Mouse (Mus musculus): ENCODE results near the gene Wnt10a. TPM values are rescaled to one million over a fixed set of nuclear protein-coding genes. Genes with fewer than 3 reads are reported as not detected.
"Not testable (repeated sequence)": the region's sequence is repeated elsewhere in the genome, so short reads cannot be mapped to it uniquely, and the experiment has no call there.

Gene Wnt10a
- polyA plus RNA-seq, 1 experiment from 2014 or later: 2.3 TPM

- peak; percentile 55 for ATAC-seq (ENCODE audit: low FRiP score)
- H3K9ac ChIP-seq: 0 out of 2 replicates have a peak overlapping the region, but pooled peaks have one; percentile 43
- peaks cover 55% of the 10 kb centered on the region for H3K4me1 ChIP-seq
- WGBS: 0% methylated on average over 36 of the region's 38 CpGs
- no peaks in the 10 kb centered on the region for H3K36me3 ChIP-seq
- H3K9me3 ChIP-seq (replicated peaks): no peaks in the 10 kb centered on the region
- H3K4me2 ChIP-seq (replicated peaks): peak overlapping the region; percentile 52
- peak overlapping the region; percentile 73 for H3K27ac ChIP-seq
- H3K4me3 ChIP-seq: peak overlapping the region; percentile 26
- H3K27me3 ChIP-seq: peaks cover 78% of the 10 kb centered on the region
Observed at GRCm38 (mm10) chr1:74806360-74807311, 15.3 kb downstream of the Wnt10a start.

DNA sequence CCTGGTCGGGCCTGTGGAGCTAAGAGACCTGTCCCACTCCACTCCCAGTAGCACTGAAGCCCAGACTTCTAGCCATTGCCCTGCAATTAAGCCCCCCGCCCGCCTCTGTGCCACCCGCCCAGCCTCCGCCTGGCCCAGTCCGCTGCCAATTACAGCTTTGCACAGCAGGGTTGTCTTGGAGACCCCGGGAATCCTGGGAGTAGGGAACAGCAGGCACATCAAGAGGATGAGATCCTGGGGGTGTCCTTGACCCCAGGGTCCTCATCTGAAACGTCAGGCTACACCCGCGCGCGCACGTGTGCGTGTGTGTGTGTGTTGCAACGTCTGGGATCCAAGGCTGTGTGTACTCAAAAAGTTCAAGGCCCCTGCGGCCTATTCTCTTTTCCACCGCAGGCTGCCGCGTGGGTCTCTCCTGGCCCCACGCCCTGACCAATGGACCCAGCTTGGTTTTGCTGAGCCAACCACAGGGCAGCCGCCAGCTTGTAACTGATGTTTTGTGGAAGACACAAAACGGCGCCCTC lies 16.3 kb downstream of the Wnt10a start:
- 0 out of 2 replicates have a peak overlapping the region, but pooled peaks have one; percentile 2 for H3K4me3 ChIP-seq
- H3K9ac ChIP-seq: no peak overlapping the region

GRCm38 (mm10) chr1:74808078-74808477 lies 16.8 kb downstream of the Wnt10a start:
- Histone ChIP-seq H3K9ac (0 out of 2 replicates have a peak overlapping the region, but pooled peaks have one; percentile 28), H3K9me3 (replicated peaks) (no peaks in the 10 kb centered on the region), H3K4me2 (replicated peaks) (peak overlapping the region; percentile 52), H3K27ac (0 out of 2 replicates have a peak overlapping the region, but pooled peaks have one; percentile 13), H3K4me3 (0 out of 2 replicates have a peak overlapping the region, but pooled peaks have one; percentile 2), H3K27me3 (peaks cover 64% of the 10 kb centered on the region), H3K36me3 (no peaks in the 10 kb centered on the region), H3K4me1 (peaks cover 49% of the 10 kb centered on the region)
- WGBS: under 1% methylated on average over 16 of the region's 16 CpGs
- peak; percentile 72 for ATAC-seq (ENCODE audit: low FRiP score)

More for the DNA sequence above, 16.3 kb downstream of the Wnt10a start:
- WGBS: 2% methylated on average over 23 of the region's 23 CpGs
- Histone ChIP-seq H3K9me3 (replicated peaks) (no peaks in the 10 kb centered on the region), H3K36me3 (no peaks in the 10 kb centered on the region), H3K4me2 (replicated peaks) (peak overlapping the region; percentile 52), H3K27ac (0 out of 2 replicates have a peak overlapping the region, but pooled peaks have one; percentile 13), H3K4me1 (peaks cover 54% of the 10 kb centered on the region), H3K27me3 (peaks cover 69% of the 10 kb centered on the region)
- peak; percentile 24 for ATAC-seq (ENCODE audit: low FRiP score)

DNA sequence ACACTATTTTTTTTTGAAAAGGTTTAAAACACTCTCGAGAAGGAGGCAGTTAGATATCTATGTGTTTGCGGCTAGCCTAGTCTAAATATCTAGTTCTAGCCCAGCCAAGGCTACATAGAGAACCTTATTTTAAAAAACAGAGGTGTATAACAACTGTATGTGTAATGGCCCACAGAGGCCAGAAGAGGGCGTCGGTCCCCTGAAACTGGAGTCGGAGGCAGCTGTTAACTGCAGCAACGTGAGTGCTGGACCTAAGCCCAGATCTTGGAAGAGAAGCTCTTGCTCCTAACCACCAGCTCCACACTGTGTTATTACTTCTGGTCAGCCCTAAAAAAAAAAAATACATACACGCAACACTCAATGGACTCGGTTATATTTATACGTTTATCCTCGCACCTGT lies 17.7 kb downstream of the Wnt10a start:
- Histone ChIP-seq H3K4me3 (no peak overlapping the region), H3K9me3 (replicated peaks) (no peaks in the 10 kb centered on the region), H3K27me3 (peaks cover 59% of the 10 kb centered on the region), H3K4me2 (replicated peaks) (no peak overlapping the region), H3K4me1 (peaks cover 40% of the 10 kb centered on the region), H3K27ac (no peak overlapping the region), H3K9ac (no peak overlapping the region), H3K36me3 (no peaks in the 10 kb centered on the region)
- no peak for ATAC-seq (ENCODE audit: low FRiP score)
- 59% methylated on average over 10 of the region's 10 CpGs for WGBS

GRCm38 (mm10) chr1:74814931-74815647 lies 23.8 kb downstream of the Wnt10a start:
- Histone ChIP-seq H3K4me3 (no peak overlapping the region), H3K36me3 (no peaks in the 10 kb centered on the region), H3K9me3 (replicated peaks) (no peaks in the 10 kb centered on the region), H3K4me1 (peaks cover 7% of the 10 kb centered on the region; the same call in 1 of the 2 replicates), H3K27me3 (peaks cover 5% of the 10 kb centered on the region), H3K27ac (no peak overlapping the region), H3K9ac (no peak overlapping the region), H3K4me2 (replicated peaks) (no peak overlapping the region)
- no peak for ATAC-seq (ENCODE audit: low FRiP score)
- 79% methylated on average over 9 of the region's 9 CpGs for WGBS

- not testable (repeated sequence) for H3K27me3 ChIP-seq; H3K4me3 ChIP-seq; H3K9ac ChIP-seq; H3K4me2 ChIP-seq (replicated peaks); H3K4me1 ChIP-seq; H3K36me3 ChIP-seq; H3K27ac ChIP-seq; H3K9me3 ChIP-seq (replicated peaks); ATAC-seq (ENCODE audit: low FRiP score)
- 86% methylated on average over 6 of the region's 6 CpGs for WGBS
Observed at GRCm38 (mm10) chr1:74815965-74816364, 24.6 kb downstream of the Wnt10a start.

DNA sequence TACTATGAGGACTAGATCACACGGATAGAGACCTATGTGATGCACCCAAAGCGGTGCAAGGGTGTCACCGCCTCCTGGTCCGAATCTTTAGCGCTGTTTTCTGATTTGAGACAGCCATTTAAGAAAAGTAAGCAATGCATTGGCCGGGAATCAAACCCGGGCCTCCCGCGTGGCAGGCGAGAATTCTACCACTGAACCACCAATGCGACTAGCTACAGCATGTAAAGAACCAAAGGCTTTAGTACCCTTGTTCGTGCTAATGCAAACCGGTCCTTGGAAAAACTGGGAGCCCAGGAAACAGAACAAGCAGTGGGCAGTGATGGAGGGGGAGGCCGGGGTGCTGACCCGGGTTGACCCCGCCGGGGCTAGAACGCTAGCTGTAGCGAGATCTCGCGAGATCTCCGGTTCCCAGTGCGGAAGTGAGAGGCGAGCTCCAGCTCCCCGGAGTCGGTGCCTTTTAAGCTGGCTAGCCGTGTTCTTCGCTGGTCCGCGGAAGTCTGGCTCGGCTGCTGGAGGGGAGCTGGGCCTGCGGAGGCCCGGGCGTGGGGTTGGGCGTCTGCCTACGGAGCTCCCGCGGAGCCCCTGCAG lies 25.4 kb downstream of the Wnt10a start:
- no peaks in the 10 kb centered on the region for H3K36me3 ChIP-seq
- peaks cover 5% of the 10 kb centered on the region for H3K27me3 ChIP-seq
- peak overlapping the region; percentile 92 for H3K27ac ChIP-seq
- no peaks in the 10 kb centered on the region for H3K9me3 ChIP-seq (replicated peaks)
- peak; percentile 90 for ATAC-seq (ENCODE audit: low FRiP score)
- H3K9ac ChIP-seq: peak overlapping the region; percentile 76
- H3K4me2 ChIP-seq (replicated peaks): peak overlapping the region; percentile 57
- WGBS: 5% methylated on average over 38 of the region's 38 CpGs
- H3K4me1 ChIP-seq: peaks cover 7% of the 10 kb centered on the region; the same call in 1 of the 2 replicates
- H3K4me3 ChIP-seq: peak overlapping the region; percentile 60

- Histone ChIP-seq H3K9ac (peak overlapping the region; percentile 76), H3K4me2 (replicated peaks) (peak overlapping the region; percentile 57), H3K4me3 (peak overlapping the region; percentile 60), H3K9me3 (replicated peaks) (no peaks in the 10 kb centered on the region), H3K36me3 (no peaks in the 10 kb centered on the region), H3K4me1 (peaks cover 7% of the 10 kb centered on the region; the same call in 1 of the 2 replicates), H3K27me3 (peaks cover 5% of the 10 kb centered on the region), H3K27ac (peak overlapping the region; percentile 92)
- ATAC-seq (ENCODE audit: low FRiP score): peak; percentile 57
- WGBS: 17% methylated on average over 14 of the region's 14 CpGs
Observed at GRCm38 (mm10) chr1:74817219-74817618, 25.9 kb downstream of the Wnt10a start.

DNA sequence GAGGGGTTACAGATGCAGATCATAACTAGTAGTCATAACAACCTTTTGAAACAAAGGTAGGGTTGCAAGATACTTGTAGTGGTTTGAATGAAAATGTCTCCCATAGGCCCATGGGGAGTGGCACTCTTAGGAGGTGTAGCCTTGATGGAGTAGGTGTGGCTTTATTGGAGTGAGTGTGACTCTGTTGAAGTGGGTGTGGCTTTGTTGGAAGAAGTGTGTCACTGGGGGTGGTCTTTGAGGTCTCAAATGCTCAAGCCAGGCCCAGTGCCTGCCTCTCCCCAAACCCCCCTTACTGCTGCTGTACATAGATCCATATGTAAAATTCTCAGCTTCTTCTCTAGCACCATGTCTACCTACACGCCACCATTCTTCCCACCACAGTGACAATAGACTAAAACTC lies 27.2 kb downstream of the Wnt10a start:
- Histone ChIP-seq H3K9ac (no peak overlapping the region), H3K36me3 (no peaks in the 10 kb centered on the region), H3K27me3 (no peaks in the 10 kb centered on the region), H3K4me2 (replicated peaks) (no peak overlapping the region), H3K4me3 (no peak overlapping the region), H3K27ac (no peak overlapping the region), H3K4me1 (peaks cover 7% of the 10 kb centered on the region; the same call in 1 of the 2 replicates), H3K9me3 (replicated peaks) (no peaks in the 10 kb centered on the region)
- WGBS: 97% methylated on average over 1 of the region's 1 CpGs
- no peak for ATAC-seq (ENCODE audit: low FRiP score)

DNA sequence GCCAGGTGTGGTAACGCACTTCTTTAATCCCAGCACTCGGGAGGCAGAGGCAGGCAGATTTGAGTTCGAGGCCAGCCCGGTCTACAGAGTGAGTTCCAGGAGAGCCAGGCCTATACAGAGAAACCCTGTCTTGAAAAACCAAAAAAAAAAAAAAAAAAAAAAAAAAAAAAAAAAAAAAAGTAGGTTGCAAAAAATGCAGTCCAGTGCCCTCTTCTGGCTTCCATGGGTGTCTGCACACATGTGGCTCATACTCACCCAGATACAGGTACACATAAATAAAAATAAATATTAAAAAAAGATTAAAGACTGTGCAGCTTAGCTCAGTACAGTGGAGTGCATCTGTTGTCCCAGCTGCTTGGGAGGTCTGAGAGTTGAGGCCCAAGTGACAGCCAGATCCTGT lies 32.3 kb downstream of the Wnt10a start:
- not testable (repeated sequence) for H3K27ac ChIP-seq

GRCm38 (mm10) chr1:74824518-74825302 lies 33.4 kb downstream of the Wnt10a start:
- H3K9me3 ChIP-seq (replicated peaks): no peaks in the 10 kb centered on the region
- H3K4me2 ChIP-seq (replicated peaks): 0 out of 2 replicates have a peak overlapping the region, but pooled peaks have one; percentile 15
- peak overlapping the region; percentile 72 for H3K27ac ChIP-seq
- H3K9ac ChIP-seq: no peak overlapping the region
- H3K27me3 ChIP-seq: no peaks in the 10 kb centered on the region
- 4% methylated on average over 14 of the region's 14 CpGs for WGBS
- ATAC-seq (ENCODE audit: low FRiP score): peak; percentile 68
- H3K36me3 ChIP-seq: no peaks in the 10 kb centered on the region
- H3K4me1 ChIP-seq: peaks cover 10% of the 10 kb centered on the region; the same call in 1 of the 2 replicates
- H3K4me3 ChIP-seq: no peak overlapping the region

More for the DNA sequence above, 32.3 kb downstream of the Wnt10a start:
- H3K4me2 ChIP-seq (replicated peaks); H3K36me3 ChIP-seq; H3K9me3 ChIP-seq (replicated peaks); H3K9ac ChIP-seq; H3K27me3 ChIP-seq; H3K4me1 ChIP-seq; H3K4me3 ChIP-seq; ATAC-seq (ENCODE audit: low FRiP score): not testable (repeated sequence)
- WGBS: 93% methylated on average over 4 of the region's 4 CpGs

All from hindbrain, embryonic 12.5 days (tissue).